Mouse (Mus musculus) hindbrain, postnatal 0 days (tissue): ENCODE results near the gene Nkd1. TPM values are rescaled to one million over a fixed set of nuclear protein-coding genes. Genes with fewer than 3 reads are reported as not detected.

Experiments used
- ATAC-seq: fragments of 200-750 bp; cut with Nextera tagmentation; 2 replicates; pipeline ENCODE4 v1.8.0; 2017; ENCODE audit warnings: mild to moderate bottlenecking, moderate TSS enrichment, moderate library complexity
- DNase-seq: peaks from one replicate; pipeline ENCODE4 v3.0.0-alpha.2; 2015; ENCODE audit warnings: low spot score
- H3K27ac ChIP-seq: fragments of 300-500 bp; sonication (generic); 2 replicates; pipeline ENCODE4 v1.5.1; 2014; ENCODE audit warnings: mild to moderate bottlenecking
- H3K27me3 ChIP-seq: fragments of 300-500 bp; sonication (generic); 2 replicates; pipeline ENCODE4 v1.6.1; 2014; ENCODE audit warnings: low read length, mixed read lengths; ENCODE audit not compliant: insufficient read depth
- H3K36me3 ChIP-seq: fragments of 300-500 bp; sonication (generic); 2 replicates; pipeline ENCODE4 v1.6.1; 2014; ENCODE audit warnings: low read length, mixed read lengths; ENCODE audit not compliant: insufficient read depth
- H3K4me1 ChIP-seq: fragments of 300-500 bp; sonication (generic); 2 replicates; pipeline ENCODE4 v1.6.1; 2014; ENCODE audit warnings: antibody characterized with exemption, low read length, mixed read lengths; ENCODE audit not compliant: insufficient read depth
- H3K4me2 ChIP-seq: fragments of 300-500 bp; sonication (generic); 2 replicates; pipeline ENCODE4 v1.6.1; 2014; ENCODE audit warnings: low read depth, mild to moderate bottlenecking, low read length, moderate library complexity, mixed read lengths
- H3K4me3 ChIP-seq: fragments of 300-500 bp; sonication (generic); 2 replicates; pipeline ENCODE4 v1.5.1; 2014; ENCODE audit warnings: low read length
- H3K9ac ChIP-seq: fragments of 300-500 bp; sonication (generic); replicated peaks from 2 replicates; pipeline ENCODE4 v1.6.1; 2014; ENCODE audit warnings: mild to moderate bottlenecking, low read length, moderate library complexity, mixed read lengths
- H3K9me3 ChIP-seq: fragments of 300-500 bp; sonication (generic); 2 replicates; pipeline ENCODE4 v1.6.1; 2016; ENCODE audit warnings: low read length, mixed read lengths
- CTCF ChIP-seq: IDR thresholded peaks from 2 replicates; pipeline ENCODE4 v1.5.1; 2016; ENCODE audit warnings: antibody characterized with exemption, control low read depth, low read depth
- WGBS: fragments of 180-500 bp; shearing (Covaris S2); extraction: QIAGEN DNeasy Blood & Tissue Kit; methylation state at CpG from one replicate; pipeline ENCODE4 v1.1.7; 2014; 5-methylcytosine and 5-hydroxymethylcytosine counted together
- polyA plus RNA-seq: library from polyadenylated mRNA; unstranded; fragments of >200 nt; fragmentation: Nextera tagmentation; extraction: Ambion mirVana; gene quantifications from 2 replicates; pipeline ENCODE4 v1.2.1, GENCODE M21; 2015
- total RNA-seq: library from RNA; depleted of rRNA; stranded (reverse); fragments of >200 nt; gene quantifications from 2 replicates; pipeline ENCODE4 v1.2.3, GENCODE M21; 2014

Nkd1 gene
- total and polyA plus RNA-seq, 2 experiments from 2014 or later = 51.1 to 53.9 TPM

GRCm38 (mm10) chr8:88567314-88568121, 46.4 kb downstream of the Nkd1 start:
- no peaks in the 10 kb centered on the region for H3K27me3 ChIP-seq
- ATAC-seq (no peak), DNase-seq (peak; percentile 67)
- 54% methylated on average over 13 of the region's 13 CpGs for WGBS
- H3K4me2 ChIP-seq = no peak overlapping the region
- no peaks in the 10 kb centered on the region for H3K36me3 ChIP-seq
- TF ChIP-seq CTCF = peak; percentile 49
- H3K9me3 ChIP-seq = no peaks in the 10 kb centered on the region
- H3K9ac ChIP-seq = no peak overlapping the region
- H3K4me1 ChIP-seq = peaks cover 26% of the 10 kb centered on the region
- H3K27ac ChIP-seq = no peak overlapping the region
- no peak overlapping the region for H3K4me3 ChIP-seq

- no peak overlapping the region for H3K9ac ChIP-seq
- H3K36me3 ChIP-seq = no peaks in the 10 kb centered on the region
- H3K27ac ChIP-seq = no peak overlapping the region
- DNase-seq (no peak), ATAC-seq (no peak)
- no peaks in the 10 kb centered on the region for H3K9me3 ChIP-seq
- WGBS = 86% methylated on average over 3 of the region's 3 CpGs
- H3K4me2 ChIP-seq = no peak overlapping the region
- TF ChIP-seq CTCF = no peak
- no peaks in the 10 kb centered on the region for H3K27me3 ChIP-seq
- peaks cover 31% of the 10 kb centered on the region for H3K4me1 ChIP-seq
- no peak overlapping the region for H3K4me3 ChIP-seq
Observed at GRCm38 (mm10) chr8:88568211-88568610, 47.1 kb downstream of the Nkd1 start.

GRCm38 (mm10) chr8:88569366-88569765, 48.2 kb downstream of the Nkd1 start:
- H3K27ac ChIP-seq = no peak overlapping the region
- no peak for TF ChIP-seq CTCF
- WGBS = 58% methylated on average over 7 of the region's 7 CpGs
- H3K9ac ChIP-seq = no peak overlapping the region
- no peaks in the 10 kb centered on the region for H3K9me3 ChIP-seq
- H3K4me2 ChIP-seq = no peak overlapping the region
- DNase-seq = no peak
- H3K27me3 ChIP-seq = no peaks in the 10 kb centered on the region
- H3K4me1 ChIP-seq = peaks cover 34% of the 10 kb centered on the region
- no peak for ATAC-seq
- no peak overlapping the region for H3K4me3 ChIP-seq
- H3K36me3 ChIP-seq = no peaks in the 10 kb centered on the region

- no peak for TF ChIP-seq CTCF
- 52% methylated on average over 10 of the region's 10 CpGs for WGBS
- H3K27me3 ChIP-seq = no peaks in the 10 kb centered on the region
- H3K4me2 ChIP-seq = no peak overlapping the region
- H3K4me3 ChIP-seq = no peak overlapping the region
- H3K36me3 ChIP-seq = no peaks in the 10 kb centered on the region
- H3K4me1 ChIP-seq = peaks cover 44% of the 10 kb centered on the region
- no peak overlapping the region for H3K9ac ChIP-seq
- no peak overlapping the region for H3K27ac ChIP-seq
- no peaks in the 10 kb centered on the region for H3K9me3 ChIP-seq
- ATAC-seq (no peak), DNase-seq (no peak)
Observed at GRCm38 (mm10) chr8:88570293-88570998, 49.3 kb downstream of the Nkd1 start.

- no peak for TF ChIP-seq CTCF
- H3K4me1 ChIP-seq = peaks cover 46% of the 10 kb centered on the region
- 61% methylated on average over 14 of the region's 14 CpGs for WGBS
Observed at GRCm38 (mm10) chr8:88571434-88572184, 50.5 kb downstream of the Nkd1 start.

GRCm38 (mm10) chr8:88572185-88572909, 51.2 kb downstream of the Nkd1 start:
- no peak for TF ChIP-seq CTCF
- WGBS = 67% methylated on average over 12 of the region's 12 CpGs
- Histone ChIP-seq H3K27ac (no peak overlapping the region), H3K4me1 (peaks cover 43% of the 10 kb centered on the region), H3K36me3 (no peaks in the 10 kb centered on the region), H3K9ac (no peak overlapping the region), H3K4me2 (no peak overlapping the region), H3K4me3 (no peak overlapping the region), H3K9me3 (no peaks in the 10 kb centered on the region), H3K27me3 (no peaks in the 10 kb centered on the region)
- DNase-seq = no peak
- no peak for ATAC-seq

More at GRCm38 (mm10) chr8:88571434-88572184, 50.5 kb downstream of the Nkd1 start:
- H3K27me3 ChIP-seq = no peaks in the 10 kb centered on the region
- ATAC-seq (no peak), DNase-seq (peak; percentile 57)
- no peaks in the 10 kb centered on the region for H3K9me3 ChIP-seq
- no peak overlapping the region for H3K4me2 ChIP-seq
- H3K27ac ChIP-seq = no peak overlapping the region
- H3K4me3 ChIP-seq = no peak overlapping the region
- no peak overlapping the region for H3K9ac ChIP-seq
- no peaks in the 10 kb centered on the region for H3K36me3 ChIP-seq
